Mouse (Mus musculus): Measurements from ENCODE around the gene Pnmal1. TPM values are rescaled to one million over a fixed set of nuclear protein-coding genes. Genes with fewer than 3 reads are reported as not detected.

Pnmal1 gene
- polyA plus RNA-seq, 1 experiment from 2014 or later: 76.1 TPM

GRCm38 (mm10) chr7:16993651-16994399 lies 34.3 kb downstream of the Pnmal1 start:
- H3K4me1 ChIP-seq: peaks cover 46% of the 10 kb centered on the region

GRCm38 (mm10) chr7:16994400-16994799 lies 34.9 kb downstream of the Pnmal1 start:
- H3K36me3 ChIP-seq (replicated peaks): no peaks in the 10 kb centered on the region
- peak overlapping the region; percentile 38 for H3K4me2 ChIP-seq
- H3K27me3 ChIP-seq (replicated peaks): no peaks in the 10 kb centered on the region
- WGBS: 11% methylated on average over 20 of the region's 20 CpGs
- H3K27ac ChIP-seq: peak overlapping the region; percentile 23; the same call in 1 of the 2 replicates
- H3K9me3 ChIP-seq: no peaks in the 10 kb centered on the region
- peak overlapping the region; percentile 29 for H3K4me3 ChIP-seq
- peaks cover 47% of the 10 kb centered on the region for H3K4me1 ChIP-seq
- no peak for ATAC-seq (replicated peaks)
- H3K9ac ChIP-seq: peak overlapping the region; percentile 33; the same call in 1 of the 2 replicates

More at GRCm38 (mm10) chr7:16993651-16994399, 34.3 kb downstream of the Pnmal1 start:
- H3K36me3 ChIP-seq (replicated peaks): no peaks in the 10 kb centered on the region
- no peaks in the 10 kb centered on the region for H3K9me3 ChIP-seq
- H3K27ac ChIP-seq: peak overlapping the region; percentile 23; the same call in 1 of the 2 replicates
- H3K9ac ChIP-seq: peak overlapping the region; percentile 33; the same call in 1 of the 2 replicates
- H3K4me2 ChIP-seq: peak overlapping the region; percentile 38
- peak; percentile 60 for ATAC-seq (replicated peaks)
- H3K4me3 ChIP-seq: peak overlapping the region; percentile 29
- no peaks in the 10 kb centered on the region for H3K27me3 ChIP-seq (replicated peaks)
- WGBS: 7% methylated on average over 27 of the region's 27 CpGs

- H3K4me1 ChIP-seq: peaks cover 42% of the 10 kb centered on the region
- H3K4me2 ChIP-seq: peak overlapping the region; percentile 38
- 88% methylated on average over 4 of the region's 4 CpGs for WGBS
- no peaks in the 10 kb centered on the region for H3K9me3 ChIP-seq
- no peak for ATAC-seq (replicated peaks)
- H3K27me3 ChIP-seq (replicated peaks): no peaks in the 10 kb centered on the region
- H3K27ac ChIP-seq: no peak overlapping the region
- peak overlapping the region; percentile 29; the same call in 1 of the 2 replicates for H3K4me3 ChIP-seq
- no peaks in the 10 kb centered on the region for H3K36me3 ChIP-seq (replicated peaks)
- no peak overlapping the region for H3K9ac ChIP-seq
Measured at GRCm38 (mm10) chr7:16995345-16995744, 35.9 kb downstream of the Pnmal1 start.

- H3K27ac ChIP-seq: no peak overlapping the region
- no peak overlapping the region for H3K9ac ChIP-seq
- peaks cover 21% of the 10 kb centered on the region for H3K4me1 ChIP-seq
- ATAC-seq (replicated peaks): no peak
- H3K4me2 ChIP-seq: no peak overlapping the region
- no peaks in the 10 kb centered on the region for H3K27me3 ChIP-seq (replicated peaks)
- 82% methylated on average over 4 of the region's 4 CpGs for WGBS
- no peaks in the 10 kb centered on the region for H3K36me3 ChIP-seq (replicated peaks)
- H3K4me3 ChIP-seq: no peak overlapping the region
- H3K9me3 ChIP-seq: no peaks in the 10 kb centered on the region
Measured at GRCm38 (mm10) chr7:16999233-16999632, 39.8 kb downstream of the Pnmal1 start.

GRCm38 (mm10) chr7:16999650-17000049 lies 40.2 kb downstream of the Pnmal1 start:
- Histone ChIP-seq H3K36me3 (replicated peaks) (peaks cover 1% of the 10 kb centered on the region; the same call in 1 of the 2 replicates), H3K27ac (no peak overlapping the region), H3K27me3 (replicated peaks) (no peaks in the 10 kb centered on the region), H3K9me3 (no peaks in the 10 kb centered on the region), H3K9ac (no peak overlapping the region), H3K4me2 (no peak overlapping the region), H3K4me1 (peaks cover 17% of the 10 kb centered on the region), H3K4me3 (no peak overlapping the region)
- 19% methylated on average over 4 of the region's 4 CpGs for WGBS
- ATAC-seq (replicated peaks): peak; percentile 10; the same call in 1 of the 2 replicates

- H3K9ac ChIP-seq: no peak overlapping the region
- H3K4me3 ChIP-seq: no peak overlapping the region
- peaks cover 23% of the 10 kb centered on the region for H3K36me3 ChIP-seq (replicated peaks)
- no peak overlapping the region; the same call in 1 of the 2 replicates for H3K27ac ChIP-seq
- H3K4me1 ChIP-seq: peaks cover 11% of the 10 kb centered on the region
- H3K4me2 ChIP-seq: no peak overlapping the region
- WGBS: 10% methylated on average over 7 of the region's 7 CpGs
- no peaks in the 10 kb centered on the region for H3K9me3 ChIP-seq
- peak; percentile 76 for ATAC-seq (replicated peaks)
- no peaks in the 10 kb centered on the region for H3K27me3 ChIP-seq (replicated peaks)
Measured at GRCm38 (mm10) chr7:17002375-17003195, 43.1 kb downstream of the Pnmal1 start.

GRCm38 (mm10) chr7:17003230-17003960 lies 43.9 kb downstream of the Pnmal1 start:
- Histone ChIP-seq H3K27me3 (replicated peaks) (no peaks in the 10 kb centered on the region), H3K4me3 (no peak overlapping the region), H3K4me2 (no peak overlapping the region), H3K9ac (no peak overlapping the region), H3K4me1 (peaks cover 7% of the 10 kb centered on the region), H3K9me3 (no peaks in the 10 kb centered on the region), H3K36me3 (replicated peaks) (peaks cover 32% of the 10 kb centered on the region), H3K27ac (no peak overlapping the region)
- WGBS: 85% methylated on average over 7 of the region's 7 CpGs
- no peak for ATAC-seq (replicated peaks)

- 81% methylated on average over 7 of the region's 7 CpGs for WGBS
- H3K4me1 ChIP-seq: peaks cover 4% of the 10 kb centered on the region; the same call in 1 of the 2 replicates
- H3K27ac ChIP-seq: no peak overlapping the region
- no peak overlapping the region for H3K9ac ChIP-seq
- H3K36me3 ChIP-seq (replicated peaks): peaks cover 39% of the 10 kb centered on the region
- H3K4me2 ChIP-seq: no peak overlapping the region
- no peak for ATAC-seq (replicated peaks)
- no peaks in the 10 kb centered on the region for H3K9me3 ChIP-seq
- no peak overlapping the region for H3K4me3 ChIP-seq
- no peaks in the 10 kb centered on the region for H3K27me3 ChIP-seq (replicated peaks)
Measured at GRCm38 (mm10) chr7:17004716-17005115, 45.2 kb downstream of the Pnmal1 start.

GRCm38 (mm10) chr7:17007300-17007699 lies 47.8 kb downstream of the Pnmal1 start:
- Histone ChIP-seq H3K27ac (no peak overlapping the region), H3K27me3 (replicated peaks) (no peaks in the 10 kb centered on the region), H3K4me2 (no peak overlapping the region), H3K9ac (no peak overlapping the region), H3K4me3 (no peak overlapping the region), H3K36me3 (replicated peaks) (peaks cover 53% of the 10 kb centered on the region), H3K9me3 (no peaks in the 10 kb centered on the region), H3K4me1 (no peaks in the 10 kb centered on the region)
- peak; percentile 25; the same call in 1 of the 2 replicates for ATAC-seq (replicated peaks)
- 86% methylated on average over 4 of the region's 4 CpGs for WGBS

GRCm38 (mm10) chr7:17009326-17010009 lies 50.0 kb downstream of the Pnmal1 start:
- Histone ChIP-seq H3K9ac (no peak overlapping the region), H3K36me3 (replicated peaks) (peaks cover 74% of the 10 kb centered on the region), H3K27me3 (replicated peaks) (no peaks in the 10 kb centered on the region), H3K9me3 (no peaks in the 10 kb centered on the region), H3K4me2 (no peak overlapping the region), H3K27ac (no peak overlapping the region), H3K4me1 (no peaks in the 10 kb centered on the region), H3K4me3 (no peak overlapping the region)
- WGBS: 94% methylated on average over 16 of the region's 16 CpGs
- no peak for ATAC-seq (replicated peaks)

GRCm38 (mm10) chr7:17010010-17010347 lies 50.5 kb downstream of the Pnmal1 start:
- no peak overlapping the region for H3K9ac ChIP-seq
- H3K9me3 ChIP-seq: no peaks in the 10 kb centered on the region
- WGBS: 97% methylated on average over 5 of the region's 5 CpGs
- H3K4me3 ChIP-seq: no peak overlapping the region
- no peaks in the 10 kb centered on the region for H3K4me1 ChIP-seq
- peaks cover 75% of the 10 kb centered on the region for H3K36me3 ChIP-seq (replicated peaks)
- H3K27me3 ChIP-seq (replicated peaks): no peaks in the 10 kb centered on the region
- H3K27ac ChIP-seq: no peak overlapping the region
- no peak overlapping the region for H3K4me2 ChIP-seq
- ATAC-seq (replicated peaks): no peak

All from midbrain, embryonic 15.5 days (tissue).